Mouse (Mus musculus) kidney, adult 2 months (tissue): Measurements from ENCODE around the gene Elk3. TPM values are rescaled to one million over a fixed set of nuclear protein-coding genes. Genes with fewer than 3 reads are reported as not detected.
A peak's percentile ranks its signal among the peaks of the same experiment; 100 is the strongest.
"Not testable (repeated sequence)": the region's sequence is repeated elsewhere in the genome, so short reads cannot be mapped to it uniquely, and the experiment has no call there.

ENCODE experiments used
- DNase-seq: peaks from one replicate; pipeline ENCODE4 v3.0.0; 2021
- H3K27ac ChIP-seq: fragments of 200-500 bp; 2 replicates; pipeline ENCODE4 v1.5.1; 2012; ENCODE audit warnings: low read depth, low read length, control low read depth, inconsistent platforms; ENCODE audit not compliant: insufficient read depth
- H3K27me3 ChIP-seq: fragments of 200-500 bp; replicated peaks from 2 replicates; pipeline ENCODE4 v1.6.1; 2012; ENCODE audit warnings: mild to moderate bottlenecking, moderate library complexity, low read length, inconsistent platforms; ENCODE audit not compliant: control insufficient read depth, insufficient read depth
- H3K36me3 ChIP-seq: fragments of 200-500 bp; 2 replicates; pipeline ENCODE4 v1.6.1; 2012; ENCODE audit warnings: mild to moderate bottlenecking, moderate library complexity, low read length, inconsistent platforms; ENCODE audit not compliant: control insufficient read depth, insufficient read depth
- H3K4me1 ChIP-seq: fragments of 200-500 bp; 2 replicates; pipeline ENCODE4 v1.6.1; 2011; ENCODE audit warnings: low read length; ENCODE audit not compliant: control insufficient read depth, insufficient read depth
- H3K4me3 ChIP-seq: fragments of 200-500 bp; 2 replicates; pipeline ENCODE4 v1.5.1; 2011; ENCODE audit warnings: mild to moderate bottlenecking, low read depth, low read length, control low read depth; ENCODE audit not compliant: insufficient read depth
- CTCF ChIP-seq: fragments of 200-500 bp; conservative IDR thresholded peaks from 2 replicates; pipeline ENCODE4 v1.5.1; 2011; ENCODE audit warnings: low read depth, mild to moderate bottlenecking, control low read depth, low read length, moderate library complexity, mixed read lengths; ENCODE audit not compliant: insufficient read depth, insufficient read length
- POLR2A ChIP-seq: fragments of 200-500 bp; IDR thresholded peaks from one replicate; pipeline ENCODE4 v1.6.1; 2011; ENCODE audit warnings: low read depth, low read length, control low read depth
- WGBS: fragments of 180-500 bp; shearing (Covaris S2); methylation state at CpG from one replicate; pipeline ENCODE4 v1.1.7; 2018; 5-methylcytosine and 5-hydroxymethylcytosine counted together
- polyA plus RNA-seq: library from polyadenylated mRNA; depleted of rRNA; stranded (reverse); fragments of >200 nt; gene quantifications from 2 replicates; pipeline ENCODE4 v1.2.3, GENCODE M21; 2012; rRNA removed

Elk3 gene
- 27.5 and 28.1 TPM in 2 replicates for polyA plus RNA-seq

DNA sequence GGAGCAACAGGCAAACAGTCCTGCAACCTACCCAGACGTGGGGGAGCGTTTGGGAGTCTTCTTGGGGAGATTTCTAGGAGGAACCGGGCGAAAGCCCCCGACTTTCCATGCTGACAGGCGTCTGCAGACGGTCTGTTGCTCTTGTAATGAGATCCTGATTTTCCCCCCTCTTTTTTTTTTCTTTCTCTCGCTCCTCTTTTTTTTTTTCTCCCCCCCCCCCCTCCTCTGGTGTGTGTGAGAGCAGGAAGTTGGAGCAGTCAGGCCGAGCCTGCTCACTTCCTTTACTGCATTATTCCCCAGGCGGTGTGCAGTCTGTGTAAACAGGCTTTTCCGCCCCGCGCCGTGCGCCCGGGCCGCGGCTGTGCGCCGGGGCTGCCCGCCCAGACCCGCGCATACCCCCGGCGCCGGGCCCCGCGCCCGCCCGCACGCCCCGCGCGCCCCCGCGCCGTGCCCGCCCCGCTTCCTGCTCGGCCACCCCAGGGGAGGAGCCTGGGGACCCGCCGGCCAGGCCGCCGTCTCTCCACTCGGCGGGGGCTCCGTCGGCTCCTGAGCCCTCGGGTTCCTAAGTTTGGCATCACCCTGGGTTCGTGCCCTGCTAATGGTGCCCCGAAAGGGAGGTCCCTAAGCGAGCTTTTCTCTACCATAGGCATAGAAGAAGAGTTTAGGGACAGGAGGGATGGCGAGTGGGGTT, at the start of gene Elk3:
TSS of gene Elk3 (minus strand) at position 415 of the 691 bp plus-strand sequence.
- Histone ChIP-seq H3K27ac (peak within 1 kb of the TSS; percentile 86), H3K4me1 (no peaks in the 10 kb centered on the region), H3K27me3 (no peaks in the 10 kb centered on the region), H3K36me3 (no peaks in the 10 kb centered on the region), H3K4me3 (peak within 1 kb of the TSS; percentile 89)
- 1% methylated on average over 52 of the region's 53 CpGs for WGBS
- DNase-seq = peak; percentile 79
- no peak for TF ChIP-seq POLR2A
- no peak for TF ChIP-seq CTCF

DNA sequence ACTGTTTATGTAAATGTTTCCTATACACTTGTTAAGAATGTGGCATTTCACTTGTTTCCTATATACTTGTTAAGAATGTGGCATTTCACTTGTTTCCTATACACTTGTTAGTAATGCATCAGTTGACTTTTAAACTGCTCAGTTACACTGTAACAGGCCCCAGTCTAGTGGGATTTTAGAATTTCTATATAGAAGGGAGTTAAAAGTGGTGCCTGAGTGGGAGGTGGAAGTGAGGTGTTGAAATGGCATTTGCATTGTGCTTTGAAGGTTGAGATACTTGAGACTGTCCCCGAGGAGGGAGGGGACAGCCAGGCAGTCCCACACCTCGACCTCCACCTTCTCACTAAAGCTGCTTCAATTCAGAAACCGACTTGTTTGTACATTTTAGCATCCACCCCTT, 49.7 kb upstream of the Elk3 start:
- DNase-seq = no peak
- Histone ChIP-seq H3K36me3 (no peaks in the 10 kb centered on the region), H3K27ac (no peak overlapping the region), H3K27me3 (no peaks in the 10 kb centered on the region), H3K4me1 (no peaks in the 10 kb centered on the region), H3K4me3 (no peak overlapping the region)
- TF ChIP-seq POLR2A = no peak
- TF ChIP-seq CTCF = no peak
- 18% methylated on average over 3 of the region's 3 CpGs for WGBS

DNA sequence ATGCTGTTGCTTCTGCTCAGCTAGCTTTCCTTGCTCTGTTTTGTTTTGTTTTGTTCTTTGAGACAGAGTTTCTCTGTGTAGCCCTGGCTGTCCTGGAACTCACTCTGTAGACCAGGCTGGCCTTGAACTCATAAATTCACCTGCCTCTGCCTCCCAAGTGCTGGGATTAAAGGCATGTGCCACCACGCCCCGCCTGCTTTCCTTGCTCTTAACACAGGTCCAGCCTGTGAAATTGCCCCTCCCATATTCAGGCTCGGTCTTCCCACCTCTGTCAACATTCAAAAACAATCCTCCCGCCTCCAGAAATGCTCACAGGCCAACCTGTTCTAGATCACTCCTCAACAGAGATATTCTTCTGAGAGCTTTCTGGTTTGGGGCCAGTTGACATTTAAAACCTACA, 49.3 kb upstream of the Elk3 start:
- DNase-seq = not testable (repeated sequence)
- 68% methylated on average over 4 of the region's 4 CpGs for WGBS

DNA sequence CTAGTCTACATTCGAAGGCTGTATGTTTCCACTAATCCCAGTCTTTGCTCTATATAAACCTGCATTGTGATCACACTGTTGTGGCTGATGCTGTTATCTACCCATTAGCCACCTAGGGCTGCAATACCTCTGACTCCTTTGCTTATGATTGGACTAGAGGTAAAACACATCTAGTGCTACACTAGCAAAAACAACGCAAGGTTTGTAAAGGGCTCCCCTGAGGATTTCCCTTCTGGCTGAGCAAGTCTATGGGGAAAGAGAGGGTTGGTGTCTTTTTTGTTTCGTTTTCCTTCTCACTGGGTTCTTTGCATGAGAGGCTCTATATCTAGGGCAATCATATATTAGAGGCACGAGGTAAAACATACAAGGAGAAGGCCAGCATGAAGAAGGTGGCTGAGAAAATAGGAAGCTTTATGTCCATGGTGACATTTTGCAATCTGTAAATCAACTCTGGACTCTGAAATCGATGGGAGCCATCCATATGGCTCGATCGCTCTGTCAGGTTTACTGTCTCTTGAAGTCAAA, 48.5 kb upstream of the Elk3 start:
- DNase-seq = no peak
- Histone ChIP-seq H3K4me1 (no peaks in the 10 kb centered on the region), H3K36me3 (no peaks in the 10 kb centered on the region), H3K27ac (no peak overlapping the region), H3K27me3 (no peaks in the 10 kb centered on the region), H3K4me3 (no peak overlapping the region)
- TF ChIP-seq POLR2A = no peak
- no peak for TF ChIP-seq CTCF
- 85% methylated on average over 7 of the region's 7 CpGs for WGBS

More for the DNA sequence above, 49.3 kb upstream of the Elk3 start:
- H3K36me3 ChIP-seq, H3K4me1 ChIP-seq, H3K27me3 ChIP-seq, H3K4me3 ChIP-seq, H3K27ac ChIP-seq: not testable (repeated sequence)

DNA sequence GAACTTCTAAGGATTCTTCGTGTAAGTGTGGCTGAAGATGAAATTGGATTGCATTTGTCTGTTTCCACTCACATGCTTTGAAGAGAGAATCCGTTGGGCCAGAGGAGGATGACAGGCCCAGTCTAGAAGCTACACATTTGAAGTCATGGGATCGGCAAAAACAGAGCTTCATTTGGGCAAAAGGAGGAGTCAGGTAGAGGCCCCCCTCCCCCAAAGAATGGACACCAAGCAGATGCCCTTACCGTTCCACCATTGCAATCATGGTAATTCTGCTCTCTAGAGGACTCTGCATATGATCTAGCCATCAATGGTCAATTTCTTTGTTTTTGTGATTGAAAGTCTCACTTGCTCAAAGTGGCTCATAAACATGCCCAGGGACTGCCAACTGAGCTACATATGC, 47.9 kb upstream of the Elk3 start:
- TF ChIP-seq POLR2A (no peak), CTCF (no peak)
- no peaks in the 10 kb centered on the region for H3K36me3 ChIP-seq
- 89% methylated on average over 4 of the region's 4 CpGs for WGBS
- no peak for DNase-seq
- no peaks in the 10 kb centered on the region for H3K4me1 ChIP-seq
- H3K4me3 ChIP-seq = no peak overlapping the region
- no peaks in the 10 kb centered on the region for H3K27me3 ChIP-seq
- H3K27ac ChIP-seq = no peak overlapping the region

DNA sequence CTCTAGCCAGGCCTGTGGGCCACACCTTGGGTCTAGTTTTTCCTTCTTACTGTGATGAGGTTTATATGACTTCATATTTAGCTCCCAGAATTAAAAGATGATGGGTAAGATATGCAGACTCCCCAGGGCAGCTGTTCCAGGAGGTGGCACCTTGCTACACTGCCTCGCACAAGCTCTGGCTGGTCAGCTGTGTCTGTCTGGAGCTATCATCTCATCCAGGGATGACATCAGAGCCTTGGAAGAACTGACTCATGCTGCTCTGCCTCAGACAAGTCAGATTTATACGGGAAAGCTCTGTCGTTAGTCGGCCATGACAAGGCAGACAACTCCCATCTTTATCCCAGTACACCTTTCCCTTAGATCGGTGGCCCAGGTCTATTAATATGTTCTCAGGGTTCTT, 46.2 kb upstream of the Elk3 start:
- TF ChIP-seq POLR2A = no peak
- no peak for TF ChIP-seq CTCF
- H3K27ac ChIP-seq = no peak overlapping the region
- no peak for DNase-seq
- WGBS = 67% methylated on average over 5 of the region's 5 CpGs
- H3K27me3 ChIP-seq = no peaks in the 10 kb centered on the region
- no peaks in the 10 kb centered on the region for H3K4me1 ChIP-seq
- no peaks in the 10 kb centered on the region for H3K36me3 ChIP-seq
- no peak overlapping the region for H3K4me3 ChIP-seq

DNA sequence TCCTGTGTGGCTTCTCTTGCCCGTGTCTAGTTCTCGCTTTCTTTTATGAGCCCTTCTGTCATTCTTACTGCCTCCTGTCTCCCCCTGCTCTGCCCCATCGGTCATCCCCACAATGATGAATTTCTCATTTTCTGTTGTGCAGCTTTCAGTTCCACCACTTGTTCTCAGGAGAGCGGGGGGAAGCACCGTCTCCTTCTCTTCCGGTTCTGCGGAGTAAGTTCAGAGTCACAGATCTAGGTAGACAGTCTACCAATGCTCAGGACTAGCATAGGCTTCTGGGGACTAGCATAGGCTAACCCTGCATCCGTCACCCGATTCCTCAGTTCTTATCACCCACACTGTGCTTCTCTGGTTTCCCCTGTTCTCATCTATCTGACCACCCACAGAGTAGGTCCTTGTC, 45.2 kb upstream of the Elk3 start:
- no peak for TF ChIP-seq POLR2A
- no peak for TF ChIP-seq CTCF
- H3K36me3 ChIP-seq = no peaks in the 10 kb centered on the region
- no peaks in the 10 kb centered on the region for H3K4me1 ChIP-seq
- H3K4me3 ChIP-seq = no peak overlapping the region
- 63% methylated on average over 9 of the region's 9 CpGs for WGBS
- no peaks in the 10 kb centered on the region for H3K27me3 ChIP-seq
- no peak overlapping the region for H3K27ac ChIP-seq
- no peak for DNase-seq

DNA sequence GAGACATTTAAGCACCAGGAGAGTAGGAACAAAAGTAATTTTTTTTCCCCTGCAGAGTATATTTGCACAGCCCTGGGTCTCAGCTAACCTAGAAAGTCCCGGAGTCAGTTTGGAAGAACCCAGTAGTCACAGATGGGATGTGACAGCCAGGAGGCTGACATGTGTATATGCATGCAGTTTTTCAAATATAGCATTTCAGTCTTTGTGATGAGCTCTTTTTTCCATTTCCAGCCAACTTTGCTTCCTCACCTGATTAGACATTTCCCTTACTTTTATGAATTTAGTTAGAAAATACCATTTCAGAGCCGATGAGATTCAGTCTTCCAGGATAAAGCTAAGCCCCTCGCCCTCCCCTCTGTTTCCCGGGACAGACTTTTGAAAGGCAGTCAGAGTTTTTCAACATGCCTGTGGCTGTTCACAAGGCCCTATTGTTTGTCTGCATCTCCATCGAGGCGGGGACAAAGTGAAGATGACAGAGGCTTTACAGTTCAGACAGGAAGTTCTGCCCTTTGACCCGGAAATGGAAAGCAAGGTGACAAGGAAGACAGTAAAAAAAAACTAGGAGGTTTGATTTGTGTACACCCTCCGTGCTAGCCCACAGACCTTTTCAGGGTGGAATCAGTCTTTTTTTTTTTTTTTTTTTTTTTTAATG, 44.5 kb upstream of the Elk3 start:
- no peak overlapping the region for H3K4me3 ChIP-seq
- DNase-seq = peak; percentile 36
- no peak for TF ChIP-seq CTCF
- no peak for TF ChIP-seq POLR2A
- H3K27ac ChIP-seq = no peak overlapping the region
- WGBS = 61% methylated on average over 8 of the region's 8 CpGs
- H3K36me3 ChIP-seq = no peaks in the 10 kb centered on the region
- H3K4me1 ChIP-seq = no peaks in the 10 kb centered on the region
- H3K27me3 ChIP-seq = no peaks in the 10 kb centered on the region
